Mouse (Mus musculus): Measurements from ENCODE around the gene Grin2c. TPM values are rescaled to one million over a fixed set of nuclear protein-coding genes. Genes with fewer than 3 reads are reported as not detected.
A peak's percentile ranks its signal among the peaks of the same experiment; 100 is the strongest.

The Grin2c gene
- polyA plus RNA-seq, 1 experiment from 2014 or later = 0.09 TPM

DNA sequence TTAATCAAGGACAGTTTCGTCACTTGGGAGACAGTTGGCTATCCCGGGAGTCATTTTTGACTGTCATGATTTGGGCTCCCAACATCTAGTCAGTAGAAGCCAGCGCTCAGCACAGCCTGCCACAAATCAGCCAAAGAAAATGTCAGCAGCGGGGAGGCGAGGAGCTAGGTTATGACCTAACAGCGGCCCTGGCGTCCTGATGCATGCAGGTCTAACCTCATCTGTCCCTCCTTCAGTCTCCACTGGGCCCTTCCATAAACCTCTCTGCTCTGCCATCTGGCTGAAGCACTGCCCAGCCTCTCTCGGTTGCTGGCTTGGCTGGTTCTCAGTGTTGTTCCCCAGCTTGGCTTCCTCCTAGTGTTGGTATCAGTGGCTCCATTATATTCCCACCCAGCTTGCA is 15.3 kb upstream of the Grin2c start:
- Histone ChIP-seq H3K4me1 (replicated peaks) (0 out of 2 replicates have a peak, but pooled peaks cover 3% of the 10 kb centered on the region), H3K27me3 (replicated peaks) (no peaks in the 10 kb centered on the region), H3K4me2 (replicated peaks) (no peak overlapping the region), H3K4me3 (replicated peaks) (no peak overlapping the region), H3K27ac (no peak overlapping the region), H3K9ac (no peak overlapping the region), H3K36me3 (no peaks in the 10 kb centered on the region), H3K9me3 (no peaks in the 10 kb centered on the region)
- no peak for ATAC-seq
- 71% methylated on average over 8 of the region's 8 CpGs for WGBS

DNA sequence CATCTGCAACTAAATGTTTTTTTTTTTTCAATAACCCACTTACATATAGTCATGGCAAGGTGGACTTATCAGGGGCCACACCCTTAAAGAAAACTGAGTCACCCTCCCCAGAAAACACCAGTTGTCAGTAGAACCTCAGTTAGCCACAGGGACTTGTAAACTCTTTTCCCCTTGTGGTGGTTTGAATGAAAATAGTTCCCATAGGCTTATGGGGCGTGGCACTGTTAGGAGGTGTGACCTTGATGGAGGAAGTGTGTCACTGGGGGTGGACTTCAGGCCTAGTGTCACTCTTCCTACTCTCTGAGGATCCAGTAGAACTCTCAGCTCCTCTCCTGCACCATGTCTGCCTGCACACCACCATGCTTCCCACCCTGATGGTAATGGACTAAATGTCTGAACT is 12.7 kb upstream of the Grin2c start:
- 62% methylated on average over 1 of the region's 1 CpGs for WGBS
- no peak overlapping the region for H3K27ac ChIP-seq
- no peaks in the 10 kb centered on the region for H3K9me3 ChIP-seq
- H3K9ac ChIP-seq = no peak overlapping the region
- H3K4me1 ChIP-seq (replicated peaks) = peaks cover 17% of the 10 kb centered on the region
- no peak for ATAC-seq
- H3K36me3 ChIP-seq = no peaks in the 10 kb centered on the region
- H3K4me3 ChIP-seq (replicated peaks) = no peak overlapping the region
- H3K4me2 ChIP-seq (replicated peaks) = no peak overlapping the region
- no peaks in the 10 kb centered on the region for H3K27me3 ChIP-seq (replicated peaks)

DNA sequence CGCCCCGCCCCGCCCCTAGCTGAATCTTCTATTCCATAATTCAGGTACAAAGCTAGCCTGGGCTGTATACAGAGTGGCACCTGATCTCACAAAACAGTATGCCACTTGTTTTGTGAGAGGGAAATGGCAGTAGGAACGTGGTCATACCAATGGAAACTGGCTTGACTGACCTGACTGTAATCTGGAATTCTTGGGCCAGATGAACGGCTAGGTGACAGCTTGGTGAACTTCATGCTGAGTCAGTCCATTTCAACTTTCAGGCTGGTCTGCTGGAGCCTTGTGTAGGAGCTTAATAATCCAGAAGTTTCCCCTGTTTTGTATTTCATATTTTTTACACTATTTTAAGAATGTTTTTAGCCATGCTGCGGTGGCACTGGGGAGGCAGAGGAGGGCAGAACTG is 11.1 kb upstream of the Grin2c start:
- no peak overlapping the region for H3K27ac ChIP-seq
- H3K4me2 ChIP-seq (replicated peaks) = peak overlapping the region; percentile 59
- H3K9ac ChIP-seq = no peak overlapping the region
- H3K9me3 ChIP-seq = no peaks in the 10 kb centered on the region
- H3K27me3 ChIP-seq (replicated peaks) = no peaks in the 10 kb centered on the region
- no peaks in the 10 kb centered on the region for H3K36me3 ChIP-seq
- H3K4me3 ChIP-seq (replicated peaks) = no peak overlapping the region
- peaks cover 18% of the 10 kb centered on the region for H3K4me1 ChIP-seq (replicated peaks)
- ATAC-seq = no peak
- WGBS = 68% methylated on average over 6 of the region's 6 CpGs

DNA sequence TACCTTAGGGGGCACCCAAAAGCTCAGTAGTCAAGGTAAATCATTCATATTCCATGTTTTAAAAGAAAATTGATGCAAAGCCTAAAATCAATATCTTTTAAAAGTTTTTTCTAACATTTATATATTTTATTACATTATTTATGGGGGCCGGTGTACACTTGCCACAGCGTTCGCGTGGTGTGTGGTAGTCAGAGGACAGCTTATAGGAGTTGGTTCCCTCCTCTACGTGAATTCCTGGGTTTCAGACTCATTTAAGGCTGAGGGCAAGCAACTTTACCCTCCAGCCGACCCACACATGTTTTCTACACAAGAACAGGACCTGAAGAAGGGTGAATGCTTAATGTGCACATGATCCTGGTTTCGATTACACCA is 10.5 kb upstream of the Grin2c start:
- Histone ChIP-seq H3K27me3 (replicated peaks) (no peaks in the 10 kb centered on the region), H3K4me2 (replicated peaks) (peak overlapping the region; percentile 59), H3K27ac (peak overlapping the region; percentile 70), H3K9ac (peak overlapping the region; percentile 41; the same call in 1 of the 2 replicates), H3K4me1 (replicated peaks) (peaks cover 18% of the 10 kb centered on the region), H3K36me3 (no peaks in the 10 kb centered on the region), H3K9me3 (no peaks in the 10 kb centered on the region), H3K4me3 (replicated peaks) (peak overlapping the region; percentile 47)
- 18% methylated on average over 7 of the region's 7 CpGs for WGBS
- 0 out of 2 replicates have a peak, but pooled peaks have one; percentile 5 for ATAC-seq

DNA sequence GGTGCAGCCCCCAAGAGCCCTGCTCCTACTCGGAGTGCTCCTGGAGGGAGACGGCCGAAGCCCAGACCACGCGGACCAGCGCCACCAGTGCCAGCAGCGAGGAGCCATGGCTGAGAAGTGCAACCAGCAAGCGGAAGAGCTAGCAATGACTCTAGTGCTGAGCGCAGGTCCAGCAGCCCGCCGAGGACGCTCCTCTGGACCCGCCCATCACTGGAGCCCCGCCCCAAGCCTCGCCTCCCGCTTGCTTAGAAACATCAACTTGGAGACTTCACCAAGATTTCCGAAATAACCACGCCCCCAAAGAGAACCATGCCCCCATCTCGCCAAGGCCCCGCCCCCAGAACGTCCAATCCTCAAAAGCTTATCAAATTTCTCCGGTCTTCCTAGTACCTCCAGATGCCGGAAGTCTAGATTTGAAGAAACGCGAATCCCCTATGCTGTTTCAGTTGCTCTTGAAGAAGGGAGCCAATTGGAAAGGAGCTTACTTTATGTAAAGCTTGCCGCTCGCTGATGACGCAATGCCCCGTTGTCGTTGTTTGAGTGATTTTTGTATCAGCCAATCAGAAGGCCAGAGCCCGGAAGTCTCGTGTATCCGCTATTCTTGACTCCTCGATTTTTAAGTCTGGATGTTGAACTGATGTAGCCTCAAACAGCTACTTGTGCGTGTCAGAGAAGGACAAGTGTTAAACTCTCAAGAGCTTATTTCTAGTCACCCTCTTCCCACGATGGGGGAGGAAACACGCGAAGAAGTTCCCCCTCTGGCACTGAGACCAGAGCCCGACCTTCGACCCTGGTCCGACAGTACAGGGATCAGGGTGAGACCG is 9.9 kb upstream of the Grin2c start, which contains the start of gene Fdxr:
TSS of gene Fdxr (minus strand) at position 271 of the 824 bp plus-strand sequence.
- Histone ChIP-seq H3K4me2 (replicated peaks) (peak within 1 kb of the TSS; percentile 87), H3K9me3 (no peaks in the 10 kb centered on the region), H3K36me3 (no peaks in the 10 kb centered on the region), H3K27me3 (replicated peaks) (no peaks in the 10 kb centered on the region), H3K4me1 (replicated peaks) (peaks cover 18% of the 10 kb centered on the region), H3K4me3 (replicated peaks) (peak within 1 kb of the TSS; percentile 59), H3K27ac (peak within 1 kb of the TSS; percentile 85), H3K9ac (peak within 1 kb of the TSS; percentile 79)
- peak; percentile 97 for ATAC-seq
- under 1% methylated on average over 42 of the region's 42 CpGs for WGBS

DNA sequence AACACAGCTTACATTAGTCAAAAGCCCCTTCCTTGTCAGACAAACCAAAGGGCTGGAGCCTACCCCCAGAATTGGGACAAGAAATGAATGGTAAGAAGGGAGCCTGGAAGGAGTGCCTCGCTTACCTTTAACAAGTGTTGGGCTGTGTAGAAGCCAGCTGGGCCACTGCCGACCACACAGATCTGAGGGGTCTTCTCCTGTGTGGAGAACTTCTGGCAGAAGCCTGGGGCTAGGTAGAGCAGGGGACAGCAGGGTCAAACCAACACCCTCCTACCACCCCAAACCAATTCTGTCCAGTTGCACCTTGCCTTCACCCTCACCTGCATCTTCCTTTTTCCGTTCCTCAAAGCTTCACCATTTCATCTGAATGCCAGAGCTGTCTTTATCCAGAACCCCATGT is 8.9 kb upstream of the Grin2c start:
- no peak for ATAC-seq

DNA sequence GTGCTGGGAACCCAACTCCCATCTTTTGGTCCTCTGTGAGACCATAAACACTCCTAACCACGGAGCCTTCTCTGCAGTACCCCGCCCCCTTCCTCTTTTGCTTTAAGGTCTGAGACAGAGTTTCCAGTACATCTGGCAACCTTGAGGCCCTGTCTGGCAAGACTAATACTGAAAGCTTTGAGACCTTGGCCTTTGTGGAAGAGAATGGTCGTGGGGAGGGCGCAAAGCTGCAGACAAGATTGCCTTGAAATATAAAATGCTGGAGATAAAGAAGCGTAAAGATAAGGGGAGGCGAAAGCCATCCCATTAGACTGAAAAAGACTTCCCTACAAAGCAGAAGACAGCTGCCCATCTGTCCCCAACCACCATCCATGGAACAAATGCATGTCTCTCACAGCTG is 8.5 kb upstream of the Grin2c start:
- H3K9ac ChIP-seq = no peak overlapping the region
- H3K9me3 ChIP-seq = no peaks in the 10 kb centered on the region
- peaks cover 18% of the 10 kb centered on the region for H3K4me1 ChIP-seq (replicated peaks)
- 68% methylated on average over 6 of the region's 6 CpGs for WGBS
- H3K27ac ChIP-seq = no peak overlapping the region
- H3K27me3 ChIP-seq (replicated peaks) = no peaks in the 10 kb centered on the region
- no peak for ATAC-seq
- no peaks in the 10 kb centered on the region for H3K36me3 ChIP-seq
- H3K4me3 ChIP-seq (replicated peaks) = peak overlapping the region; percentile 59; the same call in 1 of the 2 replicates
- H3K4me2 ChIP-seq (replicated peaks) = peak overlapping the region; percentile 87

More for the DNA sequence above, 8.9 kb upstream of the Grin2c start:
- H3K27ac ChIP-seq = no peak overlapping the region
- H3K9me3 ChIP-seq = no peaks in the 10 kb centered on the region
- H3K4me3 ChIP-seq (replicated peaks) = peak overlapping the region; percentile 59
- H3K36me3 ChIP-seq = no peaks in the 10 kb centered on the region
- H3K4me2 ChIP-seq (replicated peaks) = peak overlapping the region; percentile 87
- H3K27me3 ChIP-seq (replicated peaks) = no peaks in the 10 kb centered on the region
- WGBS = 62% methylated on average over 3 of the region's 3 CpGs
- H3K4me1 ChIP-seq (replicated peaks) = peaks cover 18% of the 10 kb centered on the region
- peak overlapping the region; percentile 79 for H3K9ac ChIP-seq

DNA sequence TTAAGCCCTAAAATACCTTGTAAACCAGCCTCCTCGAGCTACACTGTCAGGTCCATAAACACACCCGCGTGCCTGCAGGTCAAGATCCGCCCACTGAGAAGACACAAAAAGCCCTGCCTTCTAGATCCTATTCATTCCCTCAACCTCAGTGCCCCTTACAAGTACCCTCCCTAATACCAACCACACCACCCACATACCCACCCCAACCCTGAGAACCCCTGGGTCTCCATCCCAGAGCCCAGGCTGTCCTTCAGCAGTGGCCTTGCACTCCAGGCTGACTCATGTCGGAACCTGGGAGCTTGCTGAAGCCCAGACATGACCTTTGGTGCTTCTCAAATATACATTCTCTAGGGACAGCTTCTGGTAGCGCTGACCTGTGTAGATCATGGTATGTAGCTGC is 7.7 kb upstream of the Grin2c start:
- Histone ChIP-seq H3K4me3 (replicated peaks) (no peak overlapping the region), H3K27ac (no peak overlapping the region), H3K4me1 (replicated peaks) (peaks cover 22% of the 10 kb centered on the region), H3K4me2 (replicated peaks) (no peak overlapping the region), H3K36me3 (no peaks in the 10 kb centered on the region), H3K9ac (no peak overlapping the region), H3K9me3 (no peaks in the 10 kb centered on the region), H3K27me3 (replicated peaks) (no peaks in the 10 kb centered on the region)
- WGBS = 71% methylated on average over 6 of the region's 6 CpGs
- no peak for ATAC-seq

DNA sequence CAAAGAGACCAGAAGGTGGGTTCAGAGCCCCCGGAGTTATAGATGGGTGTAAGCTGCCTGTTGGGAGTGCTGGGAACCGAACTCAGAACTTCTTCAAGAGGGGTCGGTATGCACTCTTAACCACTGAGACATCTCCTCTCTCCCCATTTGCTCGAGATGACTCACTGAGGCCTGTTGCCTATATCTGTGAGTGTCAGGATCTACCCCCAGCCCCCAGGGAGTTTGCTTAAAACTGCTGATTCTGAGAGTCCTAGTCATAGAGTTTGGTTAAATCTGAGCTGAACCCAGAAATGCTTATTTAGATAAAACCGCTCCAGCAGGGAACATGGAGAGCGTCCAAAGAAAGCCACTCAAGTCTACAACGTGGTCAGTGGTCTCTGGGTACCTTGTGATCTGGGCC is 7.1 kb upstream of the Grin2c start:
- ATAC-seq = no peak
- H3K9ac ChIP-seq = no peak overlapping the region
- peaks cover 22% of the 10 kb centered on the region for H3K4me1 ChIP-seq (replicated peaks)
- H3K36me3 ChIP-seq = no peaks in the 10 kb centered on the region
- H3K9me3 ChIP-seq = no peaks in the 10 kb centered on the region
- H3K27me3 ChIP-seq (replicated peaks) = no peaks in the 10 kb centered on the region
- WGBS = 88% methylated on average over 7 of the region's 7 CpGs
- H3K4me2 ChIP-seq (replicated peaks) = no peak overlapping the region
- no peak overlapping the region for H3K27ac ChIP-seq
- H3K4me3 ChIP-seq (replicated peaks) = no peak overlapping the region

DNA sequence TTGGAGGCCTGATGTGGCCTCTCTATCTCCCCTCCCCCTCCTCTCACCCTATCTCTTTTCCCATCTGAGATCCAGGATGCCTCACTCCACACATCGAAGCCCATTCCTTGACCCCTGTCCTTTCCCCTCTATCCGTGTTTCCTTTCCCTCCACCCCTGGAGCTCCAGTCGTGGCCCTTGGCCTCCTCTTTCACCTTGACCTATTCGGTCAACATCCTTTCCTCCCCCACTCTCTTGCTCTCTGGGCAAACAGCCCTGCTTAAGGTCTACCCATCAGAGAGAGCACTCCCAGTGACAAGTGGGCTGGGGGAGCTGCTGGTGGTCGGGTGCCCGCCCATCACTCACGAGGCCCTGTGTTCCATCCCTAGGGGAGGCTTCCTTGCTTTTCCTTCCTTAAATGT is 6.7 kb upstream of the Grin2c start:
- no peak for ATAC-seq
- H3K9ac ChIP-seq = no peak overlapping the region
- H3K27me3 ChIP-seq (replicated peaks) = peaks cover under 1% of the 10 kb centered on the region
- peaks cover 22% of the 10 kb centered on the region for H3K4me1 ChIP-seq (replicated peaks)
- no peaks in the 10 kb centered on the region for H3K36me3 ChIP-seq
- no peak overlapping the region for H3K27ac ChIP-seq
- 61% methylated on average over 7 of the region's 7 CpGs for WGBS
- no peak overlapping the region for H3K4me2 ChIP-seq (replicated peaks)
- H3K9me3 ChIP-seq = no peaks in the 10 kb centered on the region
- no peak overlapping the region for H3K4me3 ChIP-seq (replicated peaks)

DNA sequence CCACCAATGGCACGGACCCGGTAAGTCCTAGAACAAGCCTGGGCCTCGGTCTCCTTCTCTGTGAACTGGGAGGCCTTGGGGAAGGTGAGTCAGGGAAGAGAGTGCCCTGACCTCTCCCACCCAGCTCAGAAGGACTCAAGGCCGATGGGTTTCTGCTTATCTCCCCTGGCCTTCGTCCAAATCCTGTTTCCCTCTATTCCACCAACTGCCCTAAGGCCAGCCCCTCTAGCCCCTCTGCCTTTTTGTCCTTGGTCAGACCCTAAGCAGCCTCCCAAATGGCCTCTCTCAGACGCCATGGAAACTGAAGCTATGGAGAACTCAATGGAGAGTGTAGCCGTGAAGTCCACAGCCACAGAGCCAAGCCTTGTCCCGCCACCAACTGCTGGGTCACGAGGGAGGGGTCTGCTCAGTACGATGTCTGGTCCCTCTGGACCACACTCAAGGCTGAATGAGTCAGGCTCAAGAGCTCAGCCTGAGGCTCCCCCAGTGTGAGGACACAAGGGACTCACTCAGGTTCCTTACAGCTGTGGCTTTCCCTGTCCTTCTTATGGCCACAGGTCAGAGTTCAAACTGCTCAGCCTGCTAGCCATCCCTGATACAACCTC is 6.0 kb upstream of the Grin2c start:
- no peaks in the 10 kb centered on the region for H3K9me3 ChIP-seq
- peaks cover 8% of the 10 kb centered on the region for H3K27me3 ChIP-seq (replicated peaks)
- H3K4me1 ChIP-seq (replicated peaks) = peaks cover 22% of the 10 kb centered on the region
- H3K4me3 ChIP-seq (replicated peaks) = no peak overlapping the region
- no peak for ATAC-seq
- H3K36me3 ChIP-seq = no peaks in the 10 kb centered on the region
- no peak overlapping the region for H3K9ac ChIP-seq
- no peak overlapping the region for H3K27ac ChIP-seq
- H3K4me2 ChIP-seq (replicated peaks) = no peak overlapping the region
- WGBS = 77% methylated on average over 10 of the region's 10 CpGs

DNA sequence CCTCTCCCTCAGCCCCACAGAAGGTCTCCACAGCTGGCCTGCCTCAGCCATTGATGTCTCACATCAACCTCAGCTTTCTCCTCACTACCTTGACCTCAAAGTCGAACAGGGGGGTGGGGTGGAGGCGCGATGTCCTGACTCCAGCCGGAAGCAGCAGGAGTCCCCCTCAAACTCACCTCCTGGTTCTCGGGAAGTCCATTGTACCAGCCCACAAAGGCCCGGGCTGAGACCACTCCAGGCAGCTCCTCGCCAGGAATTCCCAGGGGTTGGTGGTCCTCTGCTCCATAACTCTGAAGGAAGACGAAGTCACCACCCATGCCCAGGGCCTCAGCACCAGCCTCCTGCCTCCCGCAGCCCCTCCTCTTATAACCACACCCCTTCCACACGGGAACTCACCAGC is 4.4 kb upstream of the Grin2c start:
- no peak overlapping the region for H3K27ac ChIP-seq
- ATAC-seq = no peak
- peaks cover 23% of the 10 kb centered on the region for H3K27me3 ChIP-seq (replicated peaks)
- H3K9ac ChIP-seq = no peak overlapping the region
- H3K36me3 ChIP-seq = no peaks in the 10 kb centered on the region
- 72% methylated on average over 10 of the region's 10 CpGs for WGBS
- peaks cover 28% of the 10 kb centered on the region for H3K4me1 ChIP-seq (replicated peaks)
- H3K4me2 ChIP-seq (replicated peaks) = no peak overlapping the region
- no peak overlapping the region for H3K4me3 ChIP-seq (replicated peaks)
- H3K9me3 ChIP-seq = no peaks in the 10 kb centered on the region

DNA sequence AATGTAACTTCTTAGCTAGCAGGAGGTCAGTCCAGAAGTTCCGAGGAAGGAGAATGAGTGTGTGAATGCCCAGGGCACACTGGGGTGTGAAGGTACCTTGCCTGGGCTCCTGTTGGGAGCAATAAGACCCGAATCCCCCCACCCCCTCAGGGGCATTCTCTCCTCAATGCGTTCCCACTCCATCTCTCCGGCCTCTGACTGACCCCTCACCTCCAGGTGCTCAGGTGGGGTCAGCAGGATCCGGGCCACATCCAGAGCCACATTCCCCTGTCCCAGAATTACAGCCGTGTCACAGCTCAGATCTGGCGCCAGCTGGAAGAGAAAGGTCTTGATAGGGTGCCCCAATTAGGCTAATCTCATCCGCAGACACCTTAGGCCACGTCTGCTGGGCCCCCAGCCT is 4.0 kb upstream of the Grin2c start:
- H3K36me3 ChIP-seq = no peaks in the 10 kb centered on the region
- H3K4me1 ChIP-seq (replicated peaks) = peaks cover 25% of the 10 kb centered on the region
- no peaks in the 10 kb centered on the region for H3K9me3 ChIP-seq
- H3K27ac ChIP-seq = no peak overlapping the region
- no peak for ATAC-seq
- 88% methylated on average over 9 of the region's 9 CpGs for WGBS
- no peak overlapping the region for H3K4me3 ChIP-seq (replicated peaks)
- H3K27me3 ChIP-seq (replicated peaks) = peaks cover 28% of the 10 kb centered on the region
- H3K4me2 ChIP-seq (replicated peaks) = no peak overlapping the region
- no peak overlapping the region for H3K9ac ChIP-seq
